33 mouse cellular contexts compared by ENCODE assay signal in genomic region chr13:97973915-97974314, GRCm38 (mm10).
"Had no signal": no experiment of that assay in that cellular context is flagged by ENCODE, and none has a peak within 500 bp of the region (broad histone marks: within the 10 kb centered on the region; RNA-seq: fewer than 3 reads in every experiment).

No protein-coding gene starts in this region.

- H3K4me1 ChIP-seq: heart, embryonic 10.5 days; heart, embryonic 12.5 days; heart, embryonic 13.5 days; heart, embryonic 15.5 days; hindbrain, embryonic 10.5 days; hindbrain, embryonic 12.5 days; hindbrain, embryonic 13.5 days; hindbrain, embryonic 15.5 days; intestine, embryonic 15.5 days; kidney, embryonic 15.5 days had no signal

- DNase-seq: heart, postnatal 10 days; heart, postnatal 14 days; heart, postnatal 36 days; kidney, adult 11 months; kidney, adult 18-20 months; kidney, adult 2 months; kidney, adult 8-10 months; kidney, adult 9 months; kidney, postnatal 10 days; kidney, postnatal 14 days; kidney, postnatal 25 days; kidney, postnatal 36 days; kidney, postnatal 4 days; layer of hippocampus, adult 9-11 months; layer of hippocampus, postnatal 36 days had no signal

- H3K4me3 ChIP-seq: heart, embryonic 10.5 days; heart, embryonic 12.5 days; heart, embryonic 13.5 days; heart, embryonic 15.5 days; hindbrain, embryonic 10.5 days; hindbrain, embryonic 12.5 days; hindbrain, embryonic 13.5 days; hindbrain, embryonic 15.5 days; intestine, embryonic 15.5 days; kidney, embryonic 15.5 days; layer of hippocampus, adult 2 months had no signal

- H3K36me3 ChIP-seq: heart, embryonic 10.5 days; heart, embryonic 12.5 days; heart, embryonic 15.5 days; hindbrain, embryonic 10.5 days; hindbrain, embryonic 12.5 days; hindbrain, embryonic 15.5 days; intestine, embryonic 15.5 days had no signal

- H3K4me2 ChIP-seq: heart, embryonic 11.5 days; heart, embryonic 12.5 days; heart, embryonic 13.5 days; heart, embryonic 15.5 days; hindbrain, embryonic 12.5 days; hindbrain, embryonic 13.5 days; hindbrain, embryonic 14.5 days; hindbrain, embryonic 15.5 days; intestine, embryonic 15.5 days; kidney, embryonic 15.5 days had no signal

- ATAC-seq: hindbrain, embryonic 16.5 days; hindbrain, postnatal 0 days; inflammation-experienced regulatory T-cells, adult 6 months; intestine, embryonic 15.5 days; intestine, embryonic 16.5 days had no signal

- H3K27me3 ChIP-seq: hindbrain, embryonic 12.5 days; hindbrain, embryonic 13.5 days; hindbrain, embryonic 15.5 days; intestine, embryonic 15.5 days; kidney, embryonic 15.5 days had no signal

- H3K9me3 ChIP-seq: heart, embryonic 10.5 days; heart, embryonic 12.5 days; heart, embryonic 13.5 days; heart, embryonic 15.5 days; hindbrain, embryonic 10.5 days; hindbrain, embryonic 12.5 days; hindbrain, embryonic 13.5 days; hindbrain, embryonic 15.5 days; intestine, embryonic 15.5 days; kidney, embryonic 15.5 days had no signal

- H3K27ac ChIP-seq: heart, embryonic 10.5 days; heart, embryonic 13.5 days; heart, embryonic 15.5 days; hindbrain, embryonic 10.5 days; hindbrain, embryonic 12.5 days; hindbrain, embryonic 13.5 days; hindbrain, embryonic 14.5 days; hindbrain, embryonic 15.5 days; hindbrain, postnatal 0 days; intestine, embryonic 15.5 days; kidney, postnatal 0 days; layer of hippocampus, adult 2 months had no signal

- H3K9ac ChIP-seq: heart, embryonic 12.5 days; heart, embryonic 13.5 days; heart, embryonic 15.5 days; hindbrain, embryonic 12.5 days; hindbrain, embryonic 13.5 days; hindbrain, embryonic 14.5 days; hindbrain, embryonic 15.5 days; intestine, embryonic 15.5 days; kidney, embryonic 15.5 days had no signal
